Mouse (Mus musculus): ENCODE measurements around the gene Hist1h1a.

DNA sequence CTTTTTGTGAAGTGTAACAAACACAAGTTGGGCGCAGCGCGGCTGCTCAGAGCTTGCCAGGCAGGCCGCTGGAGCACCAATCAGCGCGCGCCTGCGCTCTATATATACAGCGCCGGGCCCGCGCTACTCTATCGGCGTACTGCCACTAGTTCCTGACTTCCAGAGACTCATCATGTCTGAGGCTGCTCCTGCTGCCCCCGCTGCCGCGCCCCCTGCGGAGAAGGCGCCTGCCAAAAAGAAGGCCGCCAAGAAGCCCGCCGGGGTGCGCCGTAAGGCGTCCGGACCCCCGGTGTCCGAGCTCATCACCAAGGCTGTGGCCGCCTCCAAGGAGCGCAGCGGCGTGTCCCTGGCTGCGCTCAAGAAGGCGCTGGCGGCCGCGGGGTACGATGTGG is 24.8 kb upstream of the Hist1h1a start, which contains the start of gene Hist1h1c:
- TF ChIP-seq POLR2A (IDR thresholded peaks at IDR 0.05; ENCODE audit: borderline replicate concordance, low read depth, low read length): peak; percentile 98
- TF ChIP-seq CTCF (IDR thresholded peaks at IDR 0.05; ENCODE audit: low read depth, low read length): no peak

Measured in bone marrow macrophage, adult 2 months (primary cell).